Mouse (Mus musculus): ENCODE measurements around the gene Fads3. TPM values are rescaled to one million over a fixed set of nuclear protein-coding genes. Genes with fewer than 3 reads are reported as not detected.
A peak's percentile ranks its signal among the peaks of the same experiment; 100 is the strongest.

The Fads3 gene
- polyA plus RNA-seq, 1 experiment from 2014 or later = 6.2 TPM

DNA sequence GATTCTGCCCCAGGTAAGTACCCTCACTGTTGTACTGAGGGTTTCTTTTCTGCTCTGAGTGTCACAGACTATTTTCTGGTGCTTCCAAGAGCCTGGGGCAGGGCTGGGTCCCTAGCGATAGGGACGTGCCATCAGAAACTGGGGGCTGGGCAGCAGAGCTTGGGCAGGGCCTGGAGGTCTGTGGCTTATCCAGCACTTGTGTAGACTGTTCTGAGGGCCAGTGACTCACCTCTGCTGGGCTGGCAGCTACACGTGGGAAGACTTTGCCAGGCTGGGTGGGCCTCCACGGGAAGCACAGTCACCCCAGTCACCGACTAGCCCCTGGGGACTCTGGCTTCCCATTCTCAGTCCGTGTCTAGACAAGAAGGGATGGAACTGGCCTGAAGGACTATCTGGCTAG lies 863 bp downstream of the Fads3 start:
- no peak overlapping the region; the same call in 1 of the 2 replicates for H3K9ac ChIP-seq (ENCODE audit: low read length)
- no peaks in the 10 kb centered on the region for H3K27me3 ChIP-seq (ENCODE audit: control insufficient read depth, insufficient read depth, low read length)
- peaks cover 7% of the 10 kb centered on the region; the same call in 1 of the 2 replicates for H3K4me1 ChIP-seq (ENCODE audit: control insufficient read depth, insufficient read depth, low read length)
- peak overlapping the region; percentile 99 for H3K4me2 ChIP-seq (ENCODE audit: low read depth)
- no peak overlapping the region for H3K27ac ChIP-seq (ENCODE audit: low read depth, low read length)
- no peaks in the 10 kb centered on the region for H3K36me3 ChIP-seq (ENCODE audit: control insufficient read depth, insufficient read depth, low read length)
- WGBS = 62% methylated on average over 6 of the region's 6 CpGs
- peak overlapping the region; percentile 59 for H3K4me3 ChIP-seq (ENCODE audit: low read depth, low read length)
- DNase-seq (ENCODE audit: low spot score) (no peak), ATAC-seq (ENCODE audit: insufficient read depth, low FRiP score, low TSS enrichment) (no peak)
- no peaks in the 10 kb centered on the region for H3K9me3 ChIP-seq (ENCODE audit: control insufficient read depth, low read length)

DNA sequence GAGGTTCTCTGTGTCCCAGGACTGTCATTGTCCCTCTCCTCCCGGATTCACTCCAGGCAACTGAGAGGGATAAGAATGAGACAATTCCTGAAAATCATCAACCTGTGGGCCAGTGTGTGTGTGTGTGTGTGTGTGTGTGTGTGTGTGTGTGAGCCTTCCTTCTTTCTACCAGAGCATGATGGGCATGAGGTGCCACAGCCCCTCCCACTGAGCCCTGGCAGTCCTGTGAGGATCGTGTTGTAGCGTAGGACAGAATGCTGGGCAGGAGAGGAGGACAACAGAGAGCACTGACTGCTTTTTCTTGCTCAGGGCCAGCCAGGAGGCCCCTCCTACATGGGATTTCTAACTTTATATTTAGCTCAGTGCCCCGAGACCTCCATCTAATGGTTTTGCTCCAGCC lies 1.4 kb downstream of the Fads3 start:
- no peaks in the 10 kb centered on the region for H3K36me3 ChIP-seq (ENCODE audit: control insufficient read depth, insufficient read depth, low read length)
- no peak overlapping the region for H3K27ac ChIP-seq (ENCODE audit: low read depth, low read length)
- no peaks in the 10 kb centered on the region for H3K27me3 ChIP-seq (ENCODE audit: control insufficient read depth, insufficient read depth, low read length)
- H3K4me2 ChIP-seq (ENCODE audit: low read depth) = no peak overlapping the region; the same call in 1 of the 2 replicates
- no peak for DNase-seq (ENCODE audit: low spot score)
- no peak overlapping the region for H3K9ac ChIP-seq (ENCODE audit: low read length)
- no peak for ATAC-seq (ENCODE audit: insufficient read depth, low FRiP score, low TSS enrichment)
- 91% methylated on average over 4 of the region's 4 CpGs for WGBS
- peaks cover 7% of the 10 kb centered on the region; the same call in 1 of the 2 replicates for H3K4me1 ChIP-seq (ENCODE audit: control insufficient read depth, insufficient read depth, low read length)
- no peaks in the 10 kb centered on the region for H3K9me3 ChIP-seq (ENCODE audit: control insufficient read depth, low read length)
- no peak overlapping the region for H3K4me3 ChIP-seq (ENCODE audit: low read depth, low read length)

DNA sequence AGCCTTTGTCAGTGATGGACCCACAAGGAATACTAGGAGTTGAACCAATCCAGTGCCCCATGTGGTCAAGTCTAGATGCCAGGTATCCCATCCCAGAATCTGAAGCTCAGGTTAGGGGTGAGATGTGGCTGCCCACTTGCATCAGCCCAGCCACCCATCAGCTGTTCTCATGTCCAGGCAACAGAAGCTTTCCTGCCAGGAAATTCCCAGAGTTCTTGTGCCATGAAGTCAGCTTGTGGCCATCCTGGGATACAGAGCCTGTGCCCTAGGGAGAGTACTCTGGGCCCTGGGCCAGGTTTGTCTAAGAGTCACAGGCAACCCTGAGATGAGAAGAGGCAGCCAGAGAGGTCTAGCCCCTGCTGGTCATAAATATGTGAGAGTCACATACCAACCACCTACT lies 2.3 kb downstream of the Fads3 start:
- no peak overlapping the region for H3K9ac ChIP-seq (ENCODE audit: low read length)
- no peaks in the 10 kb centered on the region for H3K36me3 ChIP-seq (ENCODE audit: control insufficient read depth, insufficient read depth, low read length)
- ATAC-seq (ENCODE audit: insufficient read depth, low FRiP score, low TSS enrichment) = no peak
- no peak overlapping the region for H3K4me2 ChIP-seq (ENCODE audit: low read depth)
- no peaks in the 10 kb centered on the region for H3K27me3 ChIP-seq (ENCODE audit: control insufficient read depth, insufficient read depth, low read length)
- H3K27ac ChIP-seq (ENCODE audit: low read depth, low read length) = no peak overlapping the region
- no peak overlapping the region for H3K4me3 ChIP-seq (ENCODE audit: low read depth, low read length)
- H3K9me3 ChIP-seq (ENCODE audit: control insufficient read depth, low read length) = no peaks in the 10 kb centered on the region
- DNase-seq (ENCODE audit: low spot score) = no peak
- peaks cover 7% of the 10 kb centered on the region; the same call in 1 of the 2 replicates for H3K4me1 ChIP-seq (ENCODE audit: control insufficient read depth, insufficient read depth, low read length)

DNA sequence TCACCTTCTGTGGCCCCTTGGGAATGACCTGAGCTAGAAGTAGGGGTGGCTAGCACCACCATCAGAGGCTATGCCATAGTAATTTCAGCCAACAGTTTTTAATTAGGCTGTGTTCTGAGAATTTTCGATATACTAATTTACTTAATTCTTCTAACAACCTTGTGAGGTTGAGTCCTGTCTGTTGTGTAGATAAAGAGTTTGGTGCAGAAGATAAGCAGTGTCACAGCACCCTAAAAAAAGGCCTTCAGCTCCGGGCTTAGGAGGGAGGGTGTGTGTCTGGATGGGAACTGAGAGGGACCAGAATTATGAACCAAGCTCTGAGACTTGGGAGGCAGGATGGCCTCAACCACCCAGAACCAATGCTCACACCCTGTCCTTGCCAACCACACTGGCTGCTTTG lies 4.3 kb downstream of the Fads3 start:
- no peak overlapping the region for H3K27ac ChIP-seq (ENCODE audit: low read depth, low read length)
- H3K9me3 ChIP-seq (ENCODE audit: control insufficient read depth, low read length) = no peaks in the 10 kb centered on the region
- H3K27me3 ChIP-seq (ENCODE audit: control insufficient read depth, insufficient read depth, low read length) = no peaks in the 10 kb centered on the region
- 84% methylated on average over 2 of the region's 2 CpGs for WGBS
- no peak overlapping the region for H3K9ac ChIP-seq (ENCODE audit: low read length)
- ATAC-seq (ENCODE audit: insufficient read depth, low FRiP score, low TSS enrichment) (no peak), DNase-seq (ENCODE audit: low spot score) (no peak)
- H3K36me3 ChIP-seq (ENCODE audit: control insufficient read depth, insufficient read depth, low read length) = no peaks in the 10 kb centered on the region
- H3K4me3 ChIP-seq (ENCODE audit: low read depth, low read length) = no peak overlapping the region
- peaks cover 7% of the 10 kb centered on the region; the same call in 1 of the 2 replicates for H3K4me1 ChIP-seq (ENCODE audit: control insufficient read depth, insufficient read depth, low read length)
- no peak overlapping the region for H3K4me2 ChIP-seq (ENCODE audit: low read depth)

DNA sequence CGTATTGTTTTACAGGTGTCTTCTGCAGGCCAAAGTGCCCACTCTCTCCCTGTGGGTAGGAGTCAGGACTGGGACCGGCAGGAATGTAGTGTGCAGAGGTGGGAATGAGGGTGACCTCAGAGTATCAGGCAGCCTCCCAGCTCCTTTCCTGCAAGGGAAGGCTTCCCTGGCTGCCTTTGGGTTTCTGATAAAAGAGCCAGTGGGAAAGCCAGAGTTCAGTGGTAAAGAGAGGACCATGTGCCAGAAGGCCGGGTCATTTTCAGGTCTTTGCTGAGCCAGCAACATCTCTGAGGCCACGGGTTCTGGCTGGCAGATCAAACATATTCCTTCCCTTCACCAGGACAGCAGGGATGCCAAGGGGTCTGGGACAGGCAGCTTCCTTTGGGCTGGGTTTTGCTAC lies 5.0 kb downstream of the Fads3 start:
- Histone ChIP-seq H3K9me3 (ENCODE audit: control insufficient read depth, low read length) (no peaks in the 10 kb centered on the region), H3K4me3 (ENCODE audit: low read depth, low read length) (no peak overlapping the region), H3K36me3 (ENCODE audit: control insufficient read depth, insufficient read depth, low read length) (no peaks in the 10 kb centered on the region), H3K27me3 (ENCODE audit: control insufficient read depth, insufficient read depth, low read length) (no peaks in the 10 kb centered on the region), H3K9ac (ENCODE audit: low read length) (no peak overlapping the region), H3K4me2 (ENCODE audit: low read depth) (no peak overlapping the region), H3K4me1 (ENCODE audit: control insufficient read depth, insufficient read depth, low read length) (peaks cover 7% of the 10 kb centered on the region; the same call in 1 of the 2 replicates), H3K27ac (ENCODE audit: low read depth, low read length) (no peak overlapping the region)
- no peak for DNase-seq (ENCODE audit: low spot score)
- 68% methylated on average over 4 of the region's 4 CpGs for WGBS
- ATAC-seq (ENCODE audit: insufficient read depth, low FRiP score, low TSS enrichment) = no peak

DNA sequence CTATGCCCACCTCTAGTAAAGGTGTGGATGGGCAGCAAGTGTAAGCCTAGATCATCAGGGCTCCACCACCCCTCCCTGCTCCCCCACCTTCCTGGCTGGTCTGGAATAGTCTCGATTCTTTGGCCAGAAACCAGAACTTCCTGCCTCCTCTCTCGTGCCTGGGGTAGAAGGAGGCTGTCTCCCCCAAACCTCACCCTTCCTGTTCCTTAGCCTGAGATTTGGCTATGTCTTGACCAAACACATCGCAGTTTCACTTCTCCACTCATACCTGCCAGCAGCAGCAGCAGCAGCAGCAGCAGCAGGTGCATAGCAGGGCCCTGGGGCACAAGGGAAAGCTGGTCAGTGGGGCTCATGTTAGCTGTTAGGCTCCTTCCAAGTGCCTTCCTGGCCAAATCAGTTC lies 5.6 kb downstream of the Fads3 start:
- Histone ChIP-seq H3K27me3 (ENCODE audit: control insufficient read depth, insufficient read depth, low read length) (no peaks in the 10 kb centered on the region), H3K27ac (ENCODE audit: low read depth, low read length) (no peak overlapping the region), H3K9ac (ENCODE audit: low read length) (no peak overlapping the region), H3K36me3 (ENCODE audit: control insufficient read depth, insufficient read depth, low read length) (no peaks in the 10 kb centered on the region), H3K9me3 (ENCODE audit: control insufficient read depth, low read length) (no peaks in the 10 kb centered on the region), H3K4me1 (ENCODE audit: control insufficient read depth, insufficient read depth, low read length) (peaks cover 3% of the 10 kb centered on the region; the same call in 1 of the 2 replicates), H3K4me2 (ENCODE audit: low read depth) (no peak overlapping the region), H3K4me3 (ENCODE audit: low read depth, low read length) (no peak overlapping the region)
- no peak for ATAC-seq (ENCODE audit: insufficient read depth, low FRiP score, low TSS enrichment)
- WGBS = 58% methylated on average over 3 of the region's 3 CpGs
- DNase-seq (ENCODE audit: low spot score) = no peak

DNA sequence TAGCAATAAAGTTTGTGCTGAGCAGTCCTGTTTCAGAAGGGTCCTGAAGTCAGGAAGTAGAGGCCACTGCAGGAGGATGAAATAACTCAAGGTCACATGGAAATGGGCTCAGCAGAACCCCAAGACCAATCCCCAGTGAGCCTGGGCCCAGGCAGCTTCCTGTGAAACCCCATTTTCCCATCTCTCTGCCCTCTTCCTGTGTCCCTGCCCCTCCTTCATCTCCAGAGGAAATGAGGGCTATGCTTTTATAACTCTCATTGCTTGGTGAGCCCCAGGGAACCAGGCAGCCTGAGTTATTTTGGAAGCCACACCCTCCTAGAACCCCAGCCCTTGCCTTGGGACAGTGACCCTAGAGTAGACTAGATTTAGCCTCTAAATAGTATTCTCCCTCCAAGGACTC lies 8.2 kb downstream of the Fads3 start:
- H3K4me2 ChIP-seq (ENCODE audit: low read depth) = no peak overlapping the region
- H3K9ac ChIP-seq (ENCODE audit: low read length) = no peak overlapping the region
- no peaks in the 10 kb centered on the region for H3K9me3 ChIP-seq (ENCODE audit: control insufficient read depth, low read length)
- no peaks in the 10 kb centered on the region for H3K27me3 ChIP-seq (ENCODE audit: control insufficient read depth, insufficient read depth, low read length)
- no peak overlapping the region for H3K27ac ChIP-seq (ENCODE audit: low read depth, low read length)
- no peak for DNase-seq (ENCODE audit: low spot score)
- H3K4me1 ChIP-seq (ENCODE audit: control insufficient read depth, insufficient read depth, low read length) = no peaks in the 10 kb centered on the region
- H3K36me3 ChIP-seq (ENCODE audit: control insufficient read depth, insufficient read depth, low read length) = no peaks in the 10 kb centered on the region
- no peak for ATAC-seq (ENCODE audit: insufficient read depth, low FRiP score, low TSS enrichment)
- H3K4me3 ChIP-seq (ENCODE audit: low read depth, low read length) = no peak overlapping the region

DNA sequence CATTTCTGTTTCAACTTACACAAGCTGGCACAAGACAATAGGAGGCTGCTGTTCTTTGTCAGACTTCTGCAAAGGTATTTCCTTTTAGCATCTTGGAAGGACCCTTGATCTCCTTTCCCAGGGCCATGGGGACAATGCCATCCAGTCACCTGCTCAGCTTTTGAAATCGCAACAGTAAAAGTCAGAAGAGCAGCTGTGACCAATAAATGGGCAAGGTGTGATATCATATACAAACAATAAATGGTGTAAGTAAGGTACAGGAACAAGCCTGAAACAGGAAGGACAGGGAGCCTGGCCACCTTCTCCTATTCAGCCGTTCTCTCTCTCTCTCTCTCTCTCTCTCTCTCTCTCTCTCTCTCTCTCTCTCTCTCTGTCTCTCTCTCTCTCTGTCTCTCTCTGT lies 9.1 kb downstream of the Fads3 start:
- no peak for ATAC-seq (ENCODE audit: insufficient read depth, low FRiP score, low TSS enrichment)
- no peak overlapping the region for H3K9ac ChIP-seq (ENCODE audit: low read length)
- H3K4me1 ChIP-seq (ENCODE audit: control insufficient read depth, insufficient read depth, low read length) = no peaks in the 10 kb centered on the region
- H3K27me3 ChIP-seq (ENCODE audit: control insufficient read depth, insufficient read depth, low read length) = no peaks in the 10 kb centered on the region
- DNase-seq (ENCODE audit: low spot score) = no peak
- H3K4me3 ChIP-seq (ENCODE audit: low read depth, low read length) = no peak overlapping the region
- 80% methylated on average over 2 of the region's 2 CpGs for WGBS
- H3K9me3 ChIP-seq (ENCODE audit: control insufficient read depth, low read length) = no peaks in the 10 kb centered on the region
- no peak overlapping the region for H3K27ac ChIP-seq (ENCODE audit: low read depth, low read length)
- no peak overlapping the region for H3K4me2 ChIP-seq (ENCODE audit: low read depth)
- no peaks in the 10 kb centered on the region for H3K36me3 ChIP-seq (ENCODE audit: control insufficient read depth, insufficient read depth, low read length)

DNA sequence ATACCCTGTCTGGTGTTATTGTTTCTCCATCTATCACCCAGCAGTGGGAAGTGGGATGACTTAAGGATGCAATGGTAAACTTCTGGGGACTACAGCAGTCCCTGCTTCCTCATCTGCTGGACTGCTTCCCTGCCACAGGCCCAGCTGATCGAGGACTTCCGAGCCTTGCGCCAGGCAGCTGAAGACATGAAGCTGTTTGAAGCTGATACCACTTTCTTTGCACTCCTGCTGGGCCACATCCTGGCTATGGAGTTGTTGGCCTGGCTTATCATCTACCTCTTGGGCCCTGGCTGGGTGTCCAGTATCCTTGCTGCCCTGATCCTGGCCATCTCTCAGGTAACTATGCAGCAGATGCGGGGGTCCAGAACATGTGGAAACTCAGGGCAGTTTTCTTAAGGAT lies 11.3 kb downstream of the Fads3 start:
- Histone ChIP-seq H3K27me3 (ENCODE audit: control insufficient read depth, insufficient read depth, low read length) (no peaks in the 10 kb centered on the region), H3K4me2 (ENCODE audit: low read depth) (no peak overlapping the region), H3K27ac (ENCODE audit: low read depth, low read length) (no peak overlapping the region), H3K9me3 (ENCODE audit: control insufficient read depth, low read length) (no peaks in the 10 kb centered on the region), H3K36me3 (ENCODE audit: control insufficient read depth, insufficient read depth, low read length) (no peaks in the 10 kb centered on the region), H3K4me3 (ENCODE audit: low read depth, low read length) (no peak overlapping the region), H3K9ac (ENCODE audit: low read length) (no peak overlapping the region), H3K4me1 (ENCODE audit: control insufficient read depth, insufficient read depth, low read length) (no peaks in the 10 kb centered on the region)
- WGBS = 91% methylated on average over 4 of the region's 4 CpGs
- DNase-seq (ENCODE audit: low spot score) (no peak), ATAC-seq (ENCODE audit: insufficient read depth, low FRiP score, low TSS enrichment) (no peak)
